Mouse (Mus musculus) stomach, postnatal 0 days (tissue): Measurements from ENCODE around the gene Fosl2. TPM values are rescaled to one million over a fixed set of nuclear protein-coding genes. Genes with fewer than 3 reads are reported as not detected.

Experiments used
- ATAC-seq: fragments of 200-750 bp; cut with Nextera tagmentation; 2 replicates; pipeline ENCODE4 v1.8.0; 2017; ENCODE audit not compliant: low FRiP score, low TSS enrichment
- DNase-seq: peaks from one replicate; pipeline ENCODE4 v3.0.0-alpha.2; 2016; ENCODE audit warnings: low spot score
- H3K27ac ChIP-seq: fragments of 300-500 bp; sonication (generic); replicated peaks from 2 replicates; pipeline ENCODE4 v1.5.1; 2014; ENCODE audit warnings: mild to moderate bottlenecking, control low read depth
- H3K27me3 ChIP-seq: fragments of 300-500 bp; sonication (generic); 2 replicates; pipeline ENCODE4 v1.6.1; 2014; ENCODE audit warnings: low read length; ENCODE audit not compliant: control insufficient read depth, insufficient read depth
- H3K36me3 ChIP-seq: fragments of 300-500 bp; sonication (generic); 2 replicates; pipeline ENCODE4 v1.6.1; 2014; ENCODE audit warnings: low read length, mixed read lengths; ENCODE audit not compliant: control insufficient read depth, insufficient read depth
- H3K4me1 ChIP-seq: fragments of 300-500 bp; sonication (generic); replicated peaks from 2 replicates; pipeline ENCODE4 v1.6.1; 2014; ENCODE audit warnings: antibody characterized with exemption; ENCODE audit not compliant: control insufficient read depth, insufficient read depth
- H3K4me2 ChIP-seq: fragments of 300-500 bp; sonication (generic); replicated peaks from 2 replicates; pipeline ENCODE4 v1.6.1; 2014; ENCODE audit warnings: low read depth, mild to moderate bottlenecking, control low read depth, moderate library complexity
- H3K4me3 ChIP-seq: fragments of 300-500 bp; sonication (generic); 2 replicates; pipeline ENCODE4 v1.5.1; 2014; ENCODE audit warnings: low read depth, low read length, control low read depth
- H3K9ac ChIP-seq: fragments of 300-500 bp; sonication (generic); 2 replicates; pipeline ENCODE4 v1.6.1; 2014; ENCODE audit warnings: mild to moderate bottlenecking, low read length, control low read depth, mixed read lengths
- H3K9me3 ChIP-seq: fragments of 300-500 bp; sonication (generic); 2 replicates; pipeline ENCODE4 v1.6.1; 2016; ENCODE audit warnings: low read length; ENCODE audit not compliant: control insufficient read depth
- CTCF ChIP-seq: IDR thresholded peaks from 2 replicates; pipeline ENCODE4 v1.5.1; 2016; ENCODE audit warnings: antibody characterized with exemption, low read depth, mild to moderate bottlenecking, moderate library complexity
- EP300 ChIP-seq: optimal IDR thresholded peaks from 2 replicates; pipeline ENCODE3; 2016; ENCODE audit warnings: antibody characterized with exemption
- WGBS: fragments of 180-500 bp; shearing (Covaris S2); extraction: QIAGEN DNeasy Blood & Tissue Kit; methylation state at CpG from one replicate; pipeline ENCODE4 v1.1.7; 2014; 5-methylcytosine and 5-hydroxymethylcytosine counted together
- polyA plus RNA-seq: library from polyadenylated mRNA; unstranded; fragments of >200 nt; fragmentation: Nextera tagmentation; extraction: Ambion mirVana; gene quantifications from 2 replicates; pipeline ENCODE4 v1.2.1, GENCODE M21; 2015

The Fosl2 gene
- polyA plus RNA-seq, 1 experiment from 2014 or later = 10.5 TPM

- WGBS = 57% methylated on average over 4 of the region's 4 CpGs
- peak; percentile 59 for ATAC-seq
These were observed 24.9 kb upstream of the Fosl2 start for GRCm38 (mm10) chr5:32110651-32111050.

GRCm38 (mm10) chr5:32112206-32112916 lies 23.2 kb upstream of the Fosl2 start:
- ATAC-seq = 0 out of 2 replicates have a peak, but pooled peaks have one; percentile 34
- H3K36me3 ChIP-seq = no peaks in the 10 kb centered on the region
- WGBS = 81% methylated on average over 7 of the region's 7 CpGs
- H3K27me3 ChIP-seq = no peaks in the 10 kb centered on the region
- no peak overlapping the region for H3K9ac ChIP-seq
- H3K4me2 ChIP-seq = no peak overlapping the region
- H3K27ac ChIP-seq = no peak overlapping the region
- no peaks in the 10 kb centered on the region for H3K4me1 ChIP-seq
- DNase-seq = no peak
- no peak for TF ChIP-seq EP300
- TF ChIP-seq CTCF = no peak
- H3K4me3 ChIP-seq = no peak overlapping the region
- no peaks in the 10 kb centered on the region for H3K9me3 ChIP-seq

More at GRCm38 (mm10) chr5:32110651-32111050, 24.9 kb upstream of the Fosl2 start:
- Histone ChIP-seq H3K4me1 (no peaks in the 10 kb centered on the region), H3K27ac (no peak overlapping the region), H3K36me3 (no peaks in the 10 kb centered on the region), H3K4me3 (no peak overlapping the region), H3K4me2 (no peak overlapping the region), H3K9me3 (no peaks in the 10 kb centered on the region), H3K9ac (no peak overlapping the region), H3K27me3 (no peaks in the 10 kb centered on the region)
- TF ChIP-seq EP300 = no peak
- no peak for TF ChIP-seq CTCF
- no peak for DNase-seq

GRCm38 (mm10) chr5:32120901-32121376 lies 14.7 kb upstream of the Fosl2 start:
- WGBS = 34% methylated on average over 10 of the region's 11 CpGs
- H3K27me3 ChIP-seq = no peaks in the 10 kb centered on the region
- H3K4me2 ChIP-seq = peak overlapping the region; percentile 41; the same call in 1 of the 2 replicates
- peak overlapping the region; percentile 84 for H3K27ac ChIP-seq
- no peak overlapping the region for H3K4me3 ChIP-seq
- H3K4me1 ChIP-seq = no peaks in the 10 kb centered on the region
- TF ChIP-seq EP300 = no peak
- TF ChIP-seq CTCF = peak; percentile 22; the same call in 1 of the 2 replicates
- ATAC-seq (peak; percentile 69), DNase-seq (peak; percentile 76)
- H3K36me3 ChIP-seq = no peaks in the 10 kb centered on the region
- H3K9ac ChIP-seq = 0 out of 2 replicates have a peak overlapping the region, but pooled peaks have one; percentile 3
- no peaks in the 10 kb centered on the region for H3K9me3 ChIP-seq

- Histone ChIP-seq H3K27ac (peak overlapping the region; percentile 84), H3K4me1 (no peaks in the 10 kb centered on the region), H3K4me3 (no peak overlapping the region), H3K36me3 (no peaks in the 10 kb centered on the region), H3K9ac (0 out of 2 replicates have a peak overlapping the region, but pooled peaks have one; percentile 3), H3K4me2 (no peak overlapping the region; the same call in 1 of the 2 replicates), H3K9me3 (no peaks in the 10 kb centered on the region), H3K27me3 (no peaks in the 10 kb centered on the region)
- no peak for TF ChIP-seq EP300
- no peak for TF ChIP-seq CTCF
- ATAC-seq (peak; percentile 40; the same call in 1 of the 2 replicates), DNase-seq (no peak)
- WGBS = 61% methylated on average over 6 of the region's 6 CpGs
These were observed 13.7 kb upstream of the Fosl2 start for GRCm38 (mm10) chr5:32121936-32122335.

- ATAC-seq (no peak), DNase-seq (no peak)
- H3K9ac ChIP-seq = no peak overlapping the region
- no peak overlapping the region for H3K4me2 ChIP-seq
- no peaks in the 10 kb centered on the region for H3K4me1 ChIP-seq
- no peak for TF ChIP-seq CTCF
- no peak for TF ChIP-seq EP300
- H3K27me3 ChIP-seq = no peaks in the 10 kb centered on the region
- H3K9me3 ChIP-seq = no peaks in the 10 kb centered on the region
- H3K4me3 ChIP-seq = no peak overlapping the region
- H3K27ac ChIP-seq = no peak overlapping the region; the same call in 1 of the 2 replicates
- WGBS = 88% methylated on average over 5 of the region's 5 CpGs
- no peaks in the 10 kb centered on the region for H3K36me3 ChIP-seq
These were observed 13.2 kb upstream of the Fosl2 start for GRCm38 (mm10) chr5:32122363-32122762.

- H3K4me1 ChIP-seq = no peaks in the 10 kb centered on the region
- peak overlapping the region; percentile 56 for H3K27ac ChIP-seq
- no peak for TF ChIP-seq CTCF
- TF ChIP-seq EP300 = no peak
- H3K36me3 ChIP-seq = no peaks in the 10 kb centered on the region
- H3K9me3 ChIP-seq = no peaks in the 10 kb centered on the region
- 47% methylated on average over 6 of the region's 6 CpGs for WGBS
- peak; percentile 52; the same call in 1 of the 2 replicates for ATAC-seq
- H3K27me3 ChIP-seq = no peaks in the 10 kb centered on the region
- H3K4me3 ChIP-seq = no peak overlapping the region
- no peak overlapping the region for H3K9ac ChIP-seq
- H3K4me2 ChIP-seq = no peak overlapping the region
- peak; percentile 53 for DNase-seq
These were observed 10.6 kb upstream of the Fosl2 start for GRCm38 (mm10) chr5:32124957-32125356.
